Mouse (Mus musculus) heart, adult 11 months (tissue): Measurements from ENCODE around the gene Coro1b.

Experiments used
- DNase-seq: peaks from one replicate; pipeline ENCODE4 v3.0.0; 2022

Gene Coro1b

DNA sequence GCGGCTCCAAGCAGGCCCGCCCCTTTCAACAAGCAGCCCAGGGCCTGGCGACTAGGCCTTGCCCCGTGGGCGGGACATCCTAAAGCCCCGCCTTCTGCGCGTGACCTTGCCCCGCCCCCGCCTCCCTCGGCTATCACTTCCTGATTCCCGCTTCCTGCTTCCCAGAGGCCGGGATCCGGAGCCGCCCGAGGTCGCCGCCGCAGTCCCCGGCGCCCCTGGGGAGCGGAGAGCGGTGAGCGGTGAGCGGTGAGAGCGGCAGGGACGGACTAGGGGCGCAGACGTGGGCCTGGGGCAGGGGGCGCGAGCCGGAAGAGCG lies at the start of gene Coro1b:
Gene Coro1b (plus strand): TSS at position 129 of the 316 bp plus-strand sequence.
- peak; percentile 100 for DNase-seq

- DNase-seq, result peak; percentile 99
Measured at GRCm38 (mm10) chr19:4099056-4099455, 49.4 kb upstream of the Coro1b start.

- DNase-seq, result peak; percentile 99
Measured at GRCm38 (mm10) chr19:4099837-4100717, 48.3 kb upstream of the Coro1b start, which contains the start of gene Pitpnm1. Pitpnm1 (plus strand) TSS chr19:4099998.

GRCm38 (mm10) chr19:4100718-4101261 lies 47.6 kb upstream of the Coro1b start:
- peak; percentile 94 for DNase-seq

- DNase-seq, result peak; percentile 90
Measured at GRCm38 (mm10) chr19:4101466-4101865, 47.0 kb upstream of the Coro1b start.

- peak; percentile 88 for DNase-seq
Measured at GRCm38 (mm10) chr19:4102049-4102448, 46.4 kb upstream of the Coro1b start.

DNA sequence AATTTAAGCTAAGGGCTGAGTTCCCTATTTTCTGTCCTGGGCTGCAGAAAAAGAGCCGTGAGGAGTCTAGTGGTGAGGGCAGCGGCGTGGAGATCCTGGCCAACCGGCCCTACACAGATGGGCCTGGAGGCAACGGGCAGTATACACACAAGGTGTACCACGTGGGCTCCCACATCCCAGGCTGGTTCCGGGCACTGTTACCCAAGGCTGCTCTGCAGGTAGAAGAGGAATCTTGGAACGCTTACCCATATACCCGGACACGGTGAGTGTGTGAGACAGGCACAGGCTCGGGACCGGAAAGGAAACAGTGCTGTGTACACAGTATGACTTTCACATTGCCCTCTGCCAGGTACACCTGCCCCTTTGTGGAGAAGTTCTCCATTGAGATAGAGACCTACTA lies 45.8 kb upstream of the Coro1b start:
- DNase-seq, result peak; percentile 88

DNA sequence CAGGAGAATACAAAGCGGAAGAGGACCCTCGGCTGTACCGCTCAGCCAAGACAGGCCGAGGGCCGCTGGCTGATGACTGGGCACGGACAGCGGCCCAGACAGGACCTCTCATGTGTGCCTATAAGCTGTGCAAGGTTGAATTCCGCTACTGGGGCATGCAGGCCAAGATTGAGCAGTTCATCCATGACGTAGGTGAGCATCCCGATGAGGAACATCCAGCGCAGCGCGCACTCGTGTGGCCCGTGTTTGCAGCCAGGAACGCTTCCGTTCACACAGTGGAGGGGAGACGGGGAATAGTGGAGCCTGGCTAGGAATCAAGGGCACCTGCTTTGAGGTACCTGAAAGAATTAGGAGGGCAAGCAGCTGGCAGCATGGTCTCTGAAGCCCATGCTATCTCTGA lies 45.1 kb upstream of the Coro1b start:
- DNase-seq, result peak; percentile 85

DNA sequence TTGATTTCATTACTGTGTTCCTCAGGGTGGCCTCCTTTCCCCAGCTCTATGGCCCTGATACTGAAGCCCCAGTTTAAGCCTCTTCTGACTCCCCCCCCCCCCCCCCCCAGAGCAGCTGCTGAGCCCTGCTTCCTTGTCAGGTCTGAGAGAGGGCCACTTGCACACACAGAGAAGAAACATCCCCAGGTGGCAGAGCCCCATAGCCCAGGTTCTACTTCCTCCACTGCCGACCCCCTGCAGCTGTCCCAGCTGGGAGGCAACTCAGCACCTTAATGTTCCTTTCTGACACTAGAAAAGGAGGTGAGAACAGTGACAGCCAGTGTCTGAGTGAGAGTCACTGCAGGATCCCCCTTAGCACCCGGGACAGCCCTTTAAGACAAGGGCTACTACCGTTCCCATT lies 44.6 kb upstream of the Coro1b start:
- peak; percentile 81 for DNase-seq

DNA sequence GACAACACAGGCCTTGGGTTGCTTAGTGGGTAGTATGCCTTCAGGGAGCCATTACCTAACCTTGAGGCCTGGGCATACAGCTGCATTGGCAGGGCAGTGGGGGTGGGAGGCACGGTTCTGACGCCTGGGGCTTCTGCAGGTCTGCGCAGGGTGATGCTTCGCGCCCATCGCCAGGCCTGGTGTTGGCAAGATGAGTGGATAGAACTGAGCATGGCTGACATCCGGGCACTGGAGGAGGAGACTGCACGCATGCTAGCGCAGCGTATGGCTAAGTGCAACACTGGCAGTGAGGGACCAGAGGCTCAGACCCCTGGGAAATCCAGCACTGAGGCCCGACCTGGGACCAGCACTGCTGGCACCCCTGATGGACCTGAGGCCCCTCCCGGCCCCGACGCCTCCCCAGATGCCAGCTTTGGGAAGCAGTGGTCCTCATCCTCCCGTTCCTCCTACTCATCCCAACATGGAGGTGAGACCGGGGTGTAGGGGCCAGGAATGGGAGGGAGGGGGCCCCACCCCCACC lies 43.7 kb upstream of the Coro1b start:
- peak; percentile 90 for DNase-seq

DNA sequence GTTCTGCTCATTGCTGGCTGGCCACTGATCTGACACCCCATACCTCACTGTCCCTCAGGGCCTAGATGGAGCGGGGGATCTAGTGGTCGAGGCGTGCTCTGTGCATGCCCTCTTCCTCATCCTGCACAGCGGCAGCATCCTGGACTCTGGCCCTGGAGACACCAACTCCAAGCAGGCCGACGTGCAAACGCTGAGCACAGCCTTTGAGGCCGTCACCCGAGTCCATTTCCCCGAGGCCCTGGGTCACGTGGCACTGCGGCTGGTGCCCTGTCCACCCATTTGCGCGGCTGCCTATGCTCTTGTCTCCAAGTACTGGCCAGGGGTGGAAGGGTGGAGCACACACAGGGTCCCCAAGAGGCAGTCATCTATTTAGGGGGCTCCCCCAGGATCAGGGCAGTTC lies 41.8 kb upstream of the Coro1b start:
- DNase-seq, result no peak

DNA sequence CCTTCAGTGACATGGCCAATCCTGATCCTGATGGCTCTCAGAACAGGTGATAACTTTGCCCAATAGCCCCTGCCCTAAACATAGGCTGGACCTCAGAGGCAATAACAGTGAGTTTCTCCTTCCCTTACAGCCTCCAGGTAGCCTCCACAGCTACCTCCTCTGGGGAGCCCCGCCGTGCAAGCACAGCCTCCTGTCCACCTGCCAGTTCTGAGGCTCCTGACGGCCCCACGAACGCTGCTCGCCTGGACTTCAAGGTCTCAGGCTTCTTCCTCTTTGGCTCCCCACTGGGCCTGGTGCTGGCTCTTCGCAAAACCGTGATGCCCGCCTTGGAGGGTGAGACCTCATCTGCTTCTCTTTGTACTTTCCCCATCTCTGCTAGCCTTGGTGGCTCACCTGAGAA lies 39.9 kb upstream of the Coro1b start:
- peak; percentile 85 for DNase-seq

- DNase-seq, result peak; percentile 93
Measured at GRCm38 (mm10) chr19:4112063-4112960, 36.1 kb upstream of the Coro1b start.

- peak; percentile 98 for DNase-seq
Measured at GRCm38 (mm10) chr19:4113186-4113805, 35.1 kb upstream of the Coro1b start.

DNA sequence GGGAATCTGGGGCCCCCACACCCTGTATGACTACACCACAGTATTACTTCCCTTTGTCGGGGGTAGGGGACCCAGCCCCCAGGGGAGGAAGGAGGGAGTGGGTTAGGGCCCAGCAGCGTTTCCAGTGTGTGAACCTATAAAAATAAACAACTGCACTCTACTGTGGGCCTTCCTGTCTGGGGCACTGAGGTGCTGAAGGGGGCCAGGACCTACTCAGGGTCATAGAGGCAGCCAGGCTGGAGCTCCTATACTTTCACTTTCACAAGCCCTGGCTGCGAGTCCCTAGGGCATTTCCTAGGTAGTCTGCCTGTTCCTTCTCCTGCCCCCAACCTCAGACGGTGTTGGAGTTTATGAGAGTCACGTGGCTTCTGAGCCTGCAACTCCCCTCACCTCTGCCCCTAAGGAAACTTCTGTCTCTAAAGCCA lies 34.6 kb upstream of the Coro1b start:
- peak; percentile 97 for DNase-seq

DNA sequence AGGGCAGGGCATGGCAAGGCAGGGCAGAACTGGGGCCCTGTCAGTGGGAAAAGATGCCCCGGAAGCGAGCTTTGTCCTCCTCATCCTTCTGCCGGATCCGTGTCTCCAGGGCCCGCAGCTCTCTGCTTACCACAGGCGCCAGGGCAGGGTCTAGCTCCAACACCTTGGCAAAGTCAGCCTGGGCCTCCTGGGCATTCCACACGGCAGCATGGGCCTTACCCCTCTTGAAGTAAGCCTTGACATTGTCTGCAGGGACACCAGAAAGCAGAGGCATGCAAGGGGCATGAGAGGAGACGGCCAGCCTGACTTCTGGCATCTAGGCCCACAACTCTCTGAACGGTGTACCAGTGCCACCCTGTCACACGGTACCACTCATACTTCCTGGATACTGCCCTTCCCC lies 33.9 kb upstream of the Coro1b start:
- peak; percentile 92 for DNase-seq

- DNase-seq, result peak; percentile 81
Measured at GRCm38 (mm10) chr19:4115144-4115543, 33.3 kb upstream of the Coro1b start.

DNA sequence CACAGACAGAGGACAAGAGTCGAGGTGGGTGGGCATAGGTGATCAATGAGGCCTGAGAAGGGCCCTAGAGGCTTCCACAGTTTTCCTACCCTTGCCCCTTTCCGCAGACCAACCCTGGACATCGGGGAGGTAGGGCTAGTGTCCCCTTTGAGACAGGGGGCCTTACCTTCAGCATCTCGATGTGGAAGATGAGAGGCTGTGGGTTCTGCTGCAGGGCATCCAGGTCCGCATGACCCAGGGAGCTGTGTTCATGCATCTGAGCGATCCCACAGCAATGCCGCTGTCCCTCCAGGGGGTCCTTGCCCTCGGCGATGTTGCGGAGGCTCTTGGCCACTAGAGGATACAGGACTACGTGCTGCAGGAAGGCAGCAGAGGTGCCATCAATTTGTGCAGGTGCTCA lies 32.6 kb upstream of the Coro1b start:
- peak; percentile 92 for DNase-seq

- no peak for DNase-seq
Measured at GRCm38 (mm10) chr19:4117006-4117405, 31.4 kb upstream of the Coro1b start.

GRCm38 (mm10) chr19:4118350-4118749 lies 30.1 kb upstream of the Coro1b start:
- no peak for DNase-seq

DNA sequence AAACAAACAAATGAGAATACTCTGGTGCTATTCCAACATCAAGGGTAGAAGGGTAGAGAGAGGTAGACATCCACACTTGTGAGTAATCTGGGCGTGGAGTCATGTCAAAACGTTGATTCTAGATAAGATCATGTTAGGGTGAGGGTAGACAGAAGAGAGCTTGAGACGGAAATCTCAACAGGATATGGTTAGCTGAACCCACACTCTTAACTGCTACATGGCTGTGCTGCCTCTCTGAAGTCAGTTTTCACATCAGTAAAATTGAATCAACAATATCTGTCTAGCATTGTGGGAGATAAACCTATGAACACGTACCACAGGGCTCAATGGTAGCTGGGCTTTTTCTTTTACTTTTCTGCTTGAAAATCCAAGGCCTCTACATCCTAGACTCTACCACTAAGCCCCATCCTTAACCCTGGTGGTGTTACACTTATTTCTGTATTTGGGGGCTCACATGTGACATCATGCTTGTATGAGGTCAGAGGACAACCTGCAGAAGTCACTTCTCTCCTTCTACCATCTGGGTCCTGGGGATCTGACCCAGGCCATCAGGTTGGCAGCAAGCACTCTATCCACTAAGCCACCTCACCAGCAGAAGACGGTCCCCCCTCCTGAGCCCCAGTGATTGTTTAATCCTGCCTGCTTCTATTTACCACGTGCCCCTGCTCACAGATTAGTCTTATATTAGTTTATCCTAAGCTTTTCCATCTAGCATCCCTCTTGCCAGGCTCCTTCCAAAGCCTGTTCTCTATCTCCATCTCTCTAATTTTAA lies 28.5 kb upstream of the Coro1b start:
- no peak for DNase-seq

DNA sequence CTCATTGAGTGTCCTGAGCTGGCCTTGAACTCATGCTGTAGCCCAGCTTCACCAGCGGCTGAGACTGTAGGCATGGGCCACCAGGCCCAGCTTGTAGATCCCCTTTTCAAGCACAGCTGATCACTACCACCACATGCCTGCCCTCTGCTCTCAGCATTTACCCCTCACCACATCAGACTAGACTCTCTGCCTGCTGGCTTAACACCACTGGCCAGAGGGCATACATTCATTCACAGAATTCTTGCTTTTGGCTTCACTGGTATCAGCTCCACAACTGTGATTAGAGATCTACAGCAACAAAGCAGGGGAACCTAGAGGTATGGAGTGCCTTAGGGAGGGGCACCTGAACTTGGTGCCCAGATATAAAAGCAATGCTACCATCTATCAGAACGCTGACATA lies 27.9 kb upstream of the Coro1b start:
- no peak for DNase-seq
